Comparison of ENCODE assay signal across 8 mouse cellular contexts in genomic region chr2:25266720-25267119, GRCm38 (mm10). TPM values are rescaled to one million over a fixed set of nuclear protein-coding genes. Genes with fewer than 3 reads are reported as not detected.
DNase-seq lines count a peak whose midpoint lies in the region; ATAC-seq and TF ChIP-seq lines count a peak whose summit lies in the region.

No protein-coding gene starts in this region.

- peaks cover 16% of the 10 kb centered on the region for H3K79me2 ChIP-seq in myocyte (ENCODE audit: control insufficient read depth, insufficient read depth)

- 59% methylated on average over 2 of the region's 2 CpGs for WGBS in limb, embryonic 13.5 days
- WGBS in limb, embryonic 10.5 days, result 62% methylated on average over 2 of the region's 2 CpGs
- 26% methylated on average over 2 of the region's 2 CpGs for WGBS in heart, embryonic 15.5 days

- H3K4me3 ChIP-seq in limb, embryonic 13.5 days, result no peak overlapping the region
- H3K4me3 ChIP-seq in limb, embryonic 10.5 days, result no peak overlapping the region
- no peak overlapping the region for H3K4me3 ChIP-seq in heart, embryonic 15.5 days
- peak overlapping the region; percentile 28 for H3K4me3 ChIP-seq in myocyte

- no peak overlapping the region for H3K27ac ChIP-seq in limb, embryonic 13.5 days
- no peak overlapping the region for H3K27ac ChIP-seq in limb, embryonic 10.5 days
- no peak overlapping the region for H3K27ac ChIP-seq in heart, embryonic 15.5 days

- no peak for ATAC-seq in limb, embryonic 13.5 days (ENCODE audit: low FRiP score, low read depth)
- no peak for ATAC-seq in heart, embryonic 15.5 days (replicated peaks; ENCODE audit: insufficient number of reproducible peaks, insufficient read depth, low FRiP score, low read depth)

- H3K36me3 ChIP-seq in limb, embryonic 13.5 days, result peaks cover 27% of the 10 kb centered on the region
- H3K36me3 ChIP-seq in limb, embryonic 10.5 days, result peaks cover 34% of the 10 kb centered on the region
- peaks cover 16% of the 10 kb centered on the region; the same call in 1 of the 2 replicates for H3K36me3 ChIP-seq in heart, embryonic 15.5 days
- no peaks in the 10 kb centered on the region for H3K36me3 ChIP-seq in myocyte (ENCODE audit: control insufficient read depth, insufficient read depth)

- no peaks in the 10 kb centered on the region for H3K9me3 ChIP-seq in limb, embryonic 13.5 days
- no peaks in the 10 kb centered on the region for H3K9me3 ChIP-seq in limb, embryonic 10.5 days (replicated peaks)
- no peaks in the 10 kb centered on the region for H3K9me3 ChIP-seq in heart, embryonic 15.5 days (replicated peaks)

- H3ac ChIP-seq in myocyte (ENCODE audit: control insufficient read depth, insufficient read length), result no peak overlapping the region

- peak overlapping the region; percentile 99; the same call in 1 of the 2 replicates for H3K4me2 ChIP-seq in limb, embryonic 13.5 days (replicated peaks)
- H3K4me2 ChIP-seq in heart, embryonic 15.5 days, result 0 out of 2 replicates have a peak overlapping the region, but pooled peaks have one; percentile 31
- H3K4me2 ChIP-seq in myocyte (ENCODE audit: low read depth), result peak overlapping the region; percentile 77

- H3K9ac ChIP-seq in limb, embryonic 13.5 days, result no peak overlapping the region
- H3K9ac ChIP-seq in heart, embryonic 15.5 days, result no peak overlapping the region

- DNase-seq in limb, embryonic 10.5 days (ENCODE audit: low spot score), result no peak
- DNase-seq in cerebellum, adult 9-10 months, result peak; percentile 86
- peak; percentile 85 to 87 for DNase-seq in kidney, postnatal 25 days
- no peak for DNase-seq in Muller cell, postnatal 12 days (ENCODE audit: inconsistent ontology term)
- no peak for DNase-seq in gastrocnemius, postnatal 14 days

- H3K4me1 ChIP-seq in limb, embryonic 13.5 days, result peaks cover 51% of the 10 kb centered on the region
- peaks cover 52% of the 10 kb centered on the region for H3K4me1 ChIP-seq in limb, embryonic 10.5 days
- peaks cover 61% of the 10 kb centered on the region for H3K4me1 ChIP-seq in heart, embryonic 15.5 days (replicated peaks)

- H3K27me3 ChIP-seq in limb, embryonic 13.5 days, result peaks cover 22% of the 10 kb centered on the region
- H3K27me3 ChIP-seq in limb, embryonic 10.5 days (ENCODE audit: low read depth, poor library complexity, severe bottlenecking), result peaks cover 29% of the 10 kb centered on the region
- peaks cover 15% of the 10 kb centered on the region for H3K27me3 ChIP-seq in heart, embryonic 15.5 days
- H3K27me3 ChIP-seq in myocyte (ENCODE audit: control insufficient read depth, insufficient read depth, insufficient read length), result no peaks in the 10 kb centered on the region

- TF ChIP-seq POLR2A in myocyte (IDR thresholded peaks at IDR 0.05; ENCODE audit: insufficient read length, low read depth), result no peak

- intact Hi-C loops in gastrocnemius, postnatal 14 days (cut with DNase I; ENCODE audit: low total_unique reads), result no loop called here

TF ChIP-seq in myocyte, 11 proteins besides CTCF, POLR2A, EP300 and RAD21:
- TF ChIP-seq USF1 (IDR thresholded peaks at IDR 0.05; ENCODE audit: low read depth) (no peak), MYOD1 (IDR thresholded peaks at IDR 0.05; ENCODE audit: control insufficient read depth in 1 of 3, insufficient read length in 2 of 3, low read depth in 2 of 3) (peak in 1 of 3 experiments; percentile 26), MAX (IDR thresholded peaks at IDR 0.05; ENCODE audit: low read depth) (no peak), MYOG (IDR thresholded peaks at IDR 0.05; ENCODE audit: control insufficient read depth in 1 of 3, insufficient read depth in 1 of 3, insufficient read length in 2 of 3, low read depth in 2 of 3) (no peak)

RNA-seq across cellular contexts. Expression of gene Tprn, which starts 4.3 kb away (rescaled TPM):
- polyA plus RNA-seq in limb, embryonic 13.5 days (2015; fragmentation: Nextera tagmentation; extraction: Ambion mirVana), result 7.2 and 8.2 TPM in 2 replicates
- polyA plus RNA-seq in limb, embryonic 10.5 days (2016; fragmentation: Nextera tagmentation; extraction: Ambion mirVana), result 8.7 and 9.7 TPM in 2 replicates
- polyA plus RNA-seq in heart, embryonic 15.5 days (2015; fragmentation: Nextera tagmentation; extraction: Ambion mirVana), result 3.6 and 5.2 TPM in 2 replicates
- 5.5 TPM for polyA plus RNA-seq in myocyte (2012; fragmentation: generic; extraction: Trizol)
- 1 to 10 TPM; 2.8 to 5.0 TPM for total RNA-seq in gastrocnemius, postnatal 14 days (2021)

RNA-seq across cellular contexts. Expression of gene Ssna1, which starts 5.5 kb away (rescaled TPM):
- 231 and 234 TPM in 2 replicates for polyA plus RNA-seq in limb, embryonic 13.5 days (2015; fragmentation: Nextera tagmentation; extraction: Ambion mirVana)
- polyA plus RNA-seq in limb, embryonic 10.5 days (2016; fragmentation: Nextera tagmentation; extraction: Ambion mirVana), result 235 and 243 TPM in 2 replicates
- polyA plus RNA-seq in heart, embryonic 15.5 days (2015; fragmentation: Nextera tagmentation; extraction: Ambion mirVana), result 137 and 152 TPM in 2 replicates
- polyA plus RNA-seq in myocyte (2012; fragmentation: generic; extraction: Trizol), result 106 TPM
- 10 to 100 TPM; 28.9 to 34.2 TPM for total RNA-seq in gastrocnemius, postnatal 14 days (2021)

RNA-seq across cellular contexts. Expression of gene Anapc2, which starts 5.6 kb away (rescaled TPM):
- 150 and 154 TPM in 2 replicates for polyA plus RNA-seq in limb, embryonic 13.5 days (2015; fragmentation: Nextera tagmentation; extraction: Ambion mirVana)
- 138 and 153 TPM in 2 replicates for polyA plus RNA-seq in limb, embryonic 10.5 days (2016; fragmentation: Nextera tagmentation; extraction: Ambion mirVana)
- 67.5 and 92.0 TPM in 2 replicates for polyA plus RNA-seq in heart, embryonic 15.5 days (2015; fragmentation: Nextera tagmentation; extraction: Ambion mirVana)
- 97.9 TPM for polyA plus RNA-seq in myocyte (2012; fragmentation: generic; extraction: Trizol)
- 10 to 100 TPM; 29.7 to 31.0 TPM for total RNA-seq in gastrocnemius, postnatal 14 days (2021)

RNA-seq across cellular contexts. Expression of gene Tmem203, which starts 11.5 kb away (rescaled TPM):
- 23.6 and 24.2 TPM in 2 replicates for polyA plus RNA-seq in limb, embryonic 13.5 days (2015; fragmentation: Nextera tagmentation; extraction: Ambion mirVana)
- polyA plus RNA-seq in limb, embryonic 10.5 days (2016; fragmentation: Nextera tagmentation; extraction: Ambion mirVana), result 14.5 and 18.4 TPM in 2 replicates
- 17.6 and 18.2 TPM in 2 replicates for polyA plus RNA-seq in heart, embryonic 15.5 days (2015; fragmentation: Nextera tagmentation; extraction: Ambion mirVana)
- 47.2 TPM for polyA plus RNA-seq in myocyte (2012; fragmentation: generic; extraction: Trizol)
- total RNA-seq in gastrocnemius, postnatal 14 days (2021), result 10 to 100 TPM; 13.5 to 13.6 TPM

RNA-seq across cellular contexts. Expression of gene AL732309.1, which starts 20.1 kb away (rescaled TPM):
- polyA plus RNA-seq in limb, embryonic 13.5 days (2015; fragmentation: Nextera tagmentation; extraction: Ambion mirVana), result 4.4 and 6.0 TPM in 2 replicates
- polyA plus RNA-seq in limb, embryonic 10.5 days (2016; fragmentation: Nextera tagmentation; extraction: Ambion mirVana), result 6.5 and 7.8 TPM in 2 replicates
- polyA plus RNA-seq in heart, embryonic 15.5 days (2015; fragmentation: Nextera tagmentation; extraction: Ambion mirVana), result 2.3 and 3.3 TPM in 2 replicates
- 4.5 TPM for polyA plus RNA-seq in myocyte (2012; fragmentation: generic; extraction: Trizol)
- total RNA-seq in gastrocnemius, postnatal 14 days (2021), result 1 to 10 TPM in 1 of 2 experiments, not detected in 1; 1.5 TPM

Comparison
In these comparisons a context has a peak if more than half of its experiments do, and no peak if none do; other contexts are left out.
1. H3K4me2 ChIP-seq: peak in every context shown above with its lines; median percentile 99 in limb, embryonic 13.5 days; 77 in myocyte; 31 in heart, embryonic 15.5 days.
2. DNase-seq: peak in cerebellum, adult 9-10 months (single experiment) and kidney, postnatal 25 days (2 of 2); none in limb, embryonic 10.5 days (single experiment), Muller cell, postnatal 12 days (single experiment) and gastrocnemius, postnatal 14 days (single experiment).